Mouse (Mus musculus) hindbrain, embryonic 11.5 days (tissue): ENCODE results near the gene Adamts10. TPM values are rescaled to one million over a fixed set of nuclear protein-coding genes. Genes with fewer than 3 reads are reported as not detected.
A peak's percentile ranks its signal among the peaks of the same experiment; 100 is the strongest.

Experiments used
- ATAC-seq: fragments of 200-750 bp; cut with Nextera tagmentation; 2 replicates; pipeline ENCODE4 v1.8.0; 2017; ENCODE audit warnings: mild to moderate bottlenecking, moderate TSS enrichment, moderate library complexity; ENCODE audit not compliant: low FRiP score
- DNase-seq: peaks from one replicate; pipeline ENCODE4 v3.0.0-alpha.2; 2015; ENCODE audit warnings: low spot score
- H3K27ac ChIP-seq: fragments of 300-500 bp; sonication (generic); 2 replicates; pipeline ENCODE4 v1.5.1; 2014; ENCODE audit warnings: mild to moderate bottlenecking, low read depth, low read length
- H3K27me3 ChIP-seq: fragments of 300-500 bp; sonication (generic); 2 replicates; pipeline ENCODE4 v1.6.1; 2014; ENCODE audit warnings: mild to moderate bottlenecking, low read length, moderate library complexity, mixed read lengths; ENCODE audit not compliant: control insufficient read depth, insufficient read depth
- H3K36me3 ChIP-seq: fragments of 300-500 bp; sonication (generic); 2 replicates; pipeline ENCODE4 v1.6.1; 2014; ENCODE audit warnings: mild to moderate bottlenecking, low read length, moderate library complexity, mixed read lengths; ENCODE audit not compliant: control insufficient read depth, insufficient read depth
- H3K4me1 ChIP-seq: fragments of 300-500 bp; sonication (generic); replicated peaks from 2 replicates; pipeline ENCODE4 v1.6.1; 2014; ENCODE audit warnings: low read length, mixed read lengths; ENCODE audit not compliant: control insufficient read depth, insufficient read depth
- H3K4me2 ChIP-seq: fragments of 300-500 bp; sonication (generic); replicated peaks from 2 replicates; pipeline ENCODE4 v1.6.1; 2014; ENCODE audit warnings: mild to moderate bottlenecking, low read depth, low read length
- H3K4me3 ChIP-seq: fragments of 300-500 bp; sonication (generic); 2 replicates; pipeline ENCODE4 v1.5.1; 2014; ENCODE audit warnings: low read depth, low read length
- H3K9ac ChIP-seq: fragments of 300-500 bp; sonication (generic); 2 replicates; pipeline ENCODE4 v1.6.1; 2014; ENCODE audit warnings: low read depth, low read length
- H3K9me3 ChIP-seq: fragments of 300-500 bp; sonication (generic); 2 replicates; pipeline ENCODE4 v1.6.1; 2016; ENCODE audit warnings: low read length; ENCODE audit not compliant: control insufficient read depth
- WGBS: fragments of 180-500 bp; shearing (Covaris S2); extraction: QIAGEN DNeasy Blood & Tissue Kit; methylation state at CpG from one replicate; pipeline ENCODE4 v1.1.7; 2014; 5-methylcytosine and 5-hydroxymethylcytosine counted together
- polyA plus RNA-seq: library from polyadenylated mRNA; unstranded; fragments of >200 nt; fragmentation: Nextera tagmentation; extraction: Ambion mirVana; gene quantifications from 2 replicates; pipeline ENCODE4 v1.2.1, GENCODE M21; 2014

Gene Adamts10
- polyA plus RNA-seq, 1 experiment from 2014 or later, result 36.6 TPM

DNA sequence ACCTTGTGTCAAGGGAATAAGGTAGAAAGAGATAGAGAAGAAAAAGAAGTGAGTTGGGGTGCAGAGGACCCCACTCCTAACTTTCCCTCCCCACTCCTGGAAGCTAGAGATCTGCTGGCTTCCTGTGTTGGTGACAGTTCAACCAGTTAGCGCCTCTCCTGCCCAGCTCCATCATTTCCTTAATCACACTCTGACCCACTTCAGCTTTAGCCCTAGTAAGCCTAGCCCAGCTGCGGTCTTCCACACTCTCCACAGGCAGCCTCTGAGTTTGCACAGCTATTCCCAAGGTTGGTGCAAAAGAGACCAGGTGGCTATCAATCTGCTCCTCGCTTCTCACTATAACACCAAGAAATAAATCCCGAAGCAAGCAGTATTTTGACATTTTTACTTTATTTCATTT, 15.9 kb downstream of the Adamts10 start:
- 93% methylated on average over 4 of the region's 4 CpGs for WGBS
- ATAC-seq, result no peak
- no peaks in the 10 kb centered on the region for H3K9me3 ChIP-seq

GRCm38 (mm10) chr17:33549212-33549611, 25.2 kb downstream of the Adamts10 start:
- H3K9me3 ChIP-seq, result no peaks in the 10 kb centered on the region
- ATAC-seq, result no peak
- no peak overlapping the region for H3K27ac ChIP-seq
- no peaks in the 10 kb centered on the region for H3K36me3 ChIP-seq
- no peak overlapping the region for H3K9ac ChIP-seq
- WGBS, result 91% methylated on average over 6 of the region's 6 CpGs
- H3K27me3 ChIP-seq, result no peaks in the 10 kb centered on the region
- no peak overlapping the region for H3K4me2 ChIP-seq
- no peak overlapping the region for H3K4me3 ChIP-seq
- DNase-seq, result no peak
- H3K4me1 ChIP-seq, result no peaks in the 10 kb centered on the region

More for the DNA sequence above, 15.9 kb downstream of the Adamts10 start:
- no peak overlapping the region for H3K27ac ChIP-seq
- H3K4me2 ChIP-seq, result no peak overlapping the region
- H3K4me3 ChIP-seq, result no peak overlapping the region
- no peaks in the 10 kb centered on the region for H3K27me3 ChIP-seq
- H3K4me1 ChIP-seq, result no peaks in the 10 kb centered on the region
- H3K9ac ChIP-seq, result no peak overlapping the region
- DNase-seq, result no peak
- 0 out of 2 replicates have a peak, but pooled peaks cover 2% of the 10 kb centered on the region for H3K36me3 ChIP-seq

DNA sequence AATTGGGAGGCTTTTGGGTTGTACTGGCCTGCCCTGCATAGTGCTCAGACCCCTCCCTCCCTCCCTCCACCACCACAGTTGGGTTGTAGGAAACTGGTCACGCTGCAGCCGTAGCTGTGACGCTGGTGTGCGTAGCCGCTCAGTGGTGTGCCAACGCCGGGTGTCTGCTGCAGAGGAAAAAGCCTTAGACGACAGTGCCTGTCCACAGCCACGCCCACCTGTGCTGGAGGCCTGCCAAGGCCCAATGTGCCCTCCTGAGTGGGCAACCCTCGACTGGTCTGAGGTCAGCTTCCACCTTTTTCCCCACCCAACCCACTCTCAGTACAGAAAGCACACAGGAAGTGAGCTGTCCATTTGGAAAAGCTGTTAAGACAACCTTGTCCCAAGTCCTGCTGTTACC, 26.4 kb downstream of the Adamts10 start:
- H3K27me3 ChIP-seq, result no peaks in the 10 kb centered on the region
- DNase-seq (no peak), ATAC-seq (no peak)
- WGBS, result 91% methylated on average over 10 of the region's 10 CpGs
- no peak overlapping the region for H3K27ac ChIP-seq
- H3K4me3 ChIP-seq, result no peak overlapping the region
- H3K9me3 ChIP-seq, result no peaks in the 10 kb centered on the region
- no peak overlapping the region for H3K9ac ChIP-seq
- no peaks in the 10 kb centered on the region for H3K4me1 ChIP-seq
- no peaks in the 10 kb centered on the region for H3K36me3 ChIP-seq
- H3K4me2 ChIP-seq, result no peak overlapping the region

- no peaks in the 10 kb centered on the region for H3K27me3 ChIP-seq
- no peak overlapping the region for H3K4me3 ChIP-seq
- no peak for ATAC-seq
- no peak overlapping the region for H3K9ac ChIP-seq
- H3K9me3 ChIP-seq, result no peaks in the 10 kb centered on the region
- DNase-seq, result no peak
- H3K27ac ChIP-seq, result no peak overlapping the region
- no peaks in the 10 kb centered on the region for H3K4me1 ChIP-seq
- no peaks in the 10 kb centered on the region for H3K36me3 ChIP-seq
- H3K4me2 ChIP-seq, result no peak overlapping the region
- 96% methylated on average over 4 of the region's 4 CpGs for WGBS
These were observed 28.1 kb downstream of the Adamts10 start for GRCm38 (mm10) chr17:33552113-33552512.

DNA sequence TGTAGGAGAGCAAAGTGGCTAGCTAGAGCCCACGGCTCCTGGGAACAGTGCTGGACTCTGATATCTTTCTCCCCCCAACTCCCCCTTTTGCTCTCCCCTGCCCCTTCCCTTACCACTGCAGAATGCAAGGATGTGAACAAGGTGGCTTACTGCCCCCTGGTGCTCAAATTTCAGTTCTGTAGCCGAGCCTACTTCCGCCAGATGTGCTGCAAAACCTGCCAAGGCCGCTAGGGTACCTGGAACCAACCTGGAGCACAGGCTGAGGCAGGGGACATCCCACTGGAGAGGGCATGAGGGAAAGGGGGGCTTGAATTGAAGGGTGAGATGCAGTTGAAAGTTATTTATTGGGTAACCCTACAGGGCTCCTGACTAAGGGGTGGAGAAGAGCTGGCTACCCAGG, 29.0 kb downstream of the Adamts10 start:
- WGBS, result 45% methylated on average over 4 of the region's 4 CpGs
- no peak overlapping the region for H3K4me3 ChIP-seq
- peak; percentile 64 for DNase-seq
- no peak overlapping the region for H3K27ac ChIP-seq
- no peaks in the 10 kb centered on the region for H3K27me3 ChIP-seq
- no peaks in the 10 kb centered on the region for H3K36me3 ChIP-seq
- no peaks in the 10 kb centered on the region for H3K4me1 ChIP-seq
- H3K9ac ChIP-seq, result no peak overlapping the region
- ATAC-seq, result no peak
- no peak overlapping the region for H3K4me2 ChIP-seq
- no peaks in the 10 kb centered on the region for H3K9me3 ChIP-seq

- no peak overlapping the region for H3K4me3 ChIP-seq
- no peaks in the 10 kb centered on the region for H3K27me3 ChIP-seq
- DNase-seq (no peak), ATAC-seq (no peak)
- no peak overlapping the region for H3K4me2 ChIP-seq
- no peaks in the 10 kb centered on the region for H3K36me3 ChIP-seq
- no peak overlapping the region for H3K9ac ChIP-seq
- 91% methylated on average over 1 of the region's 1 CpGs for WGBS
- no peaks in the 10 kb centered on the region for H3K4me1 ChIP-seq
- no peaks in the 10 kb centered on the region for H3K9me3 ChIP-seq
- H3K27ac ChIP-seq, result no peak overlapping the region
These were observed 30.5 kb downstream of the Adamts10 start for GRCm38 (mm10) chr17:33554536-33554935.

DNA sequence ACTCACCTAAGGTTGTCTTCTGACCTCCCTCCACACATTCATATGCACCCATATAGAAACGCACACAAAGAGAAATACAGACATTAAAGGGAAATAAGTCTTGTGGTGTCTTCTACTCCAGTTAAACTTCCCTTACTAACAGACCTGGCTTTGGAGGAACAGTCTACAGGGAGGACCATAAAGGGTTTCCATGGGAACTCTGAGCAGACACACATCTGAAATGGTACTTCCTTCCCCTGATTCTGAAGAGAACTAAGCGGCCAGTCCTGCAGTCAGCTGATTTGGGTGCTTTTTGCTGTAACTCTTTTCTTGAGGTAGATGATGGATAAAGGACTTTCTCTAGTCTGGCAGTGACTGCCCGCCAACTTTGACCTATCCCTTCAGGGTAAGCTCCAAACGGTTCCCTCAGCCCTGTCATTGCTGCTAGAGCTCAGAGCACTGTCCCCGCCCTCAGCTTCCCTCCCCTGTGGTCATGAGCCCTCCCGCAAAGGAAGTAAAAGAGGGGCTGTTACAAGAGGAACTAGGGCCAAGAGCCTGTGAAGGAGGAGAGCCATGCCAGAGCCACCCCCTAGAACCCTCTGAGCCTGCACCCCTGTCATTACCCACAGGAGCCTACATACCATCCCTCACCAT, 31.3 kb downstream of the Adamts10 start, which contains the start of gene Myo1f:
Gene Myo1f, plus strand, starts transcription at position 485 of the 633 bp plus-strand sequence.
- Histone ChIP-seq H3K27me3 (no peaks in the 10 kb centered on the region), H3K4me2 (no peak within 1 kb of the TSS), H3K4me3 (no peak within 1 kb of the TSS), H3K27ac (no peak within 1 kb of the TSS), H3K4me1 (no peaks in the 10 kb centered on the region), H3K9me3 (no peaks in the 10 kb centered on the region), H3K36me3 (no peaks in the 10 kb centered on the region), H3K9ac (no peak within 1 kb of the TSS)
- no peak for DNase-seq
- ATAC-seq, result no peak
- WGBS, result 44% methylated on average over 6 of the region's 6 CpGs

DNA sequence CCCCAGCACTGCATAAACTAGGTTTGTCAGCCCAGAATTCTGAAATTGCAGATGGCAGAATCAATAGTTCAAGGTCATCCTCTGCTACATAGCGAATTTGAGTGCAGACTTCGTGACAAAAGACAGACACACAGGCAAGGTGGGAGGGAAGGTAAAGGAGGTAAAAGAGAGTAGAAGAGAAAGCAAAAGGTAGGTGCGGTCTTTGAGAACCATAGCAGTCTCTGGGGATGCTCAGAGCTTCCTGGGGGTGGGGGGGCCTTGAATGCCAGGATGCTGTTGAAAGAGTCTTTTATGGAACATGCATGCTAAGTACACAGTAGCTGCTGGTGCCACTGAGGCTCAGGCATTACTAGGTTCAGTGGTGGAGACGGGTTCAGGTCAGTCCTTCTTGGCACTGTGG, 33.9 kb downstream of the Adamts10 start:
- DNase-seq, result no peak
- 77% methylated on average over 4 of the region's 4 CpGs for WGBS

GRCm38 (mm10) chr17:33563527-33564076, 39.6 kb downstream of the Adamts10 start:
- Histone ChIP-seq H3K9me3 (no peaks in the 10 kb centered on the region), H3K27ac (no peak overlapping the region), H3K4me1 (no peaks in the 10 kb centered on the region), H3K9ac (no peak overlapping the region), H3K27me3 (no peaks in the 10 kb centered on the region), H3K4me2 (no peak overlapping the region), H3K4me3 (no peak overlapping the region), H3K36me3 (no peaks in the 10 kb centered on the region)
- DNase-seq (no peak), ATAC-seq (no peak)
- WGBS, result 62% methylated on average over 2 of the region's 2 CpGs

More for the DNA sequence above, 33.9 kb downstream of the Adamts10 start:
- no peak overlapping the region for H3K4me3 ChIP-seq
- no peaks in the 10 kb centered on the region for H3K27me3 ChIP-seq
- no peak overlapping the region for H3K4me2 ChIP-seq
- H3K36me3 ChIP-seq, result no peaks in the 10 kb centered on the region
- H3K9me3 ChIP-seq, result no peaks in the 10 kb centered on the region
- no peak overlapping the region for H3K9ac ChIP-seq
- no peaks in the 10 kb centered on the region for H3K4me1 ChIP-seq
- H3K27ac ChIP-seq, result no peak overlapping the region
- no peak for ATAC-seq
